Mouse (Mus musculus) midbrain, embryonic 12.5 days (tissue): Measurements from ENCODE around the gene Pacs2. TPM values are rescaled to one million over a fixed set of nuclear protein-coding genes. Genes with fewer than 3 reads are reported as not detected.

Experiments used
- ATAC-seq: fragments of 200-750 bp; cut with Nextera tagmentation; 2 replicates; pipeline ENCODE4 v1.8.0; 2017; ENCODE audit warnings: low read depth, moderate TSS enrichment, moderate library complexity; ENCODE audit not compliant: low FRiP score
- H3K27ac ChIP-seq: fragments of 300-500 bp; sonication (generic); replicated peaks from 2 replicates; pipeline ENCODE4 v1.5.1; 2016; ENCODE audit warnings: mild to moderate bottlenecking
- H3K27me3 ChIP-seq: fragments of 300-500 bp; sonication (generic); 2 replicates; pipeline ENCODE4 v1.6.1; 2016; ENCODE audit warnings: mild to moderate bottlenecking
- H3K36me3 ChIP-seq: fragments of 300-500 bp; sonication (generic); 2 replicates; pipeline ENCODE4 v1.6.1; 2016
- H3K4me1 ChIP-seq: fragments of 300-500 bp; sonication (generic); 2 replicates; pipeline ENCODE4 v1.6.1; 2016
- H3K4me2 ChIP-seq: fragments of 300-500 bp; sonication (generic); replicated peaks from 2 replicates; pipeline ENCODE4 v1.6.1; 2016; ENCODE audit warnings: mild to moderate bottlenecking, moderate library complexity
- H3K4me3 ChIP-seq: fragments of 300-500 bp; sonication (generic); 2 replicates; pipeline ENCODE4 v1.5.1; 2016; ENCODE audit warnings: mild to moderate bottlenecking
- H3K9ac ChIP-seq: fragments of 300-500 bp; sonication (generic); replicated peaks from 2 replicates; pipeline ENCODE4 v1.6.1; 2016; ENCODE audit warnings: mild to moderate bottlenecking, moderate library complexity
- H3K9me3 ChIP-seq: fragments of 300-500 bp; sonication (generic); 2 replicates; pipeline ENCODE4 v1.6.1; 2016; ENCODE audit warnings: mild to moderate bottlenecking
- WGBS: fragments of 180-500 bp; shearing (Covaris S2); methylation state at CpG from one replicate; pipeline ENCODE4 v1.1.7; 2016; 5-methylcytosine and 5-hydroxymethylcytosine counted together
- polyA plus RNA-seq: library from polyadenylated mRNA; unstranded; fragments of >200 nt; fragmentation: Nextera tagmentation; extraction: Ambion mirVana; gene quantifications from 2 replicates; pipeline ENCODE4 v1.2.1, GENCODE M21; 2016

The Pacs2 gene
- polyA plus RNA-seq, 1 experiment from 2014 or later, result 29.9 TPM

- no peak for ATAC-seq
- Histone ChIP-seq H3K27ac (no peak overlapping the region), H3K9ac (no peak overlapping the region), H3K36me3 (peaks cover 50% of the 10 kb centered on the region), H3K9me3 (no peaks in the 10 kb centered on the region), H3K4me1 (peaks cover 13% of the 10 kb centered on the region), H3K27me3 (no peaks in the 10 kb centered on the region), H3K4me3 (no peak overlapping the region), H3K4me2 (no peak overlapping the region)
- WGBS, result 84% methylated on average over 4 of the region's 4 CpGs
Observed at GRCm38 (mm10) chr12:112994153-112994552, 20.2 kb upstream of the Pacs2 start.

- Histone ChIP-seq H3K36me3 (peaks cover 21% of the 10 kb centered on the region; the same call in 1 of the 2 replicates), H3K4me3 (peak overlapping the region; percentile 63), H3K27me3 (no peaks in the 10 kb centered on the region), H3K9me3 (no peaks in the 10 kb centered on the region), H3K27ac (peak overlapping the region; percentile 92), H3K4me1 (peaks cover 24% of the 10 kb centered on the region), H3K9ac (peak overlapping the region; percentile 78), H3K4me2 (peak overlapping the region; percentile 75)
- WGBS, result 2% methylated on average over 56 of the region's 56 CpGs
- no peak for ATAC-seq
Observed at GRCm38 (mm10) chr12:112999569-113000293, 14.6 kb upstream of the Pacs2 start.

GRCm38 (mm10) chr12:113000294-113001132 is 13.8 kb upstream of the Pacs2 start, which contains the start of gene Brf1:
Gene Brf1 (minus strand): TSS chr12:113000704.
- Histone ChIP-seq H3K9ac (peak within 1 kb of the TSS; percentile 78), H3K27me3 (no peaks in the 10 kb centered on the region), H3K4me2 (peak within 1 kb of the TSS; percentile 75), H3K36me3 (peaks cover 20% of the 10 kb centered on the region; the same call in 1 of the 2 replicates), H3K4me3 (peak within 1 kb of the TSS; percentile 63), H3K9me3 (no peaks in the 10 kb centered on the region), H3K4me1 (peaks cover 24% of the 10 kb centered on the region), H3K27ac (peak within 1 kb of the TSS; percentile 92)
- peak; percentile 98 for ATAC-seq
- WGBS, result under 1% methylated on average over 96 of the region's 96 CpGs

- Histone ChIP-seq H3K27me3 (no peaks in the 10 kb centered on the region), H3K4me3 (peak overlapping the region; percentile 63), H3K4me1 (peaks cover 24% of the 10 kb centered on the region), H3K9ac (peak overlapping the region; percentile 59), H3K36me3 (peaks cover 14% of the 10 kb centered on the region; the same call in 1 of the 2 replicates), H3K27ac (peak overlapping the region; percentile 92), H3K9me3 (no peaks in the 10 kb centered on the region), H3K4me2 (peak overlapping the region; percentile 75)
- ATAC-seq, result no peak
- 4% methylated on average over 5 of the region's 5 CpGs for WGBS
Observed at GRCm38 (mm10) chr12:113001133-113001474, 13.2 kb upstream of the Pacs2 start.

- H3K4me1 ChIP-seq, result peaks cover 24% of the 10 kb centered on the region
- H3K4me3 ChIP-seq, result no peak overlapping the region
- H3K9ac ChIP-seq, result no peak overlapping the region
- WGBS, result 46% methylated on average over 2 of the region's 2 CpGs
- H3K4me2 ChIP-seq, result no peak overlapping the region
- H3K27me3 ChIP-seq, result no peaks in the 10 kb centered on the region
- ATAC-seq, result no peak
- no peak overlapping the region for H3K27ac ChIP-seq
- H3K36me3 ChIP-seq, result no peaks in the 10 kb centered on the region
- no peaks in the 10 kb centered on the region for H3K9me3 ChIP-seq
Observed at GRCm38 (mm10) chr12:113002667-113003066, 11.6 kb upstream of the Pacs2 start.

- H3K4me1 ChIP-seq, result peaks cover 13% of the 10 kb centered on the region
- no peak overlapping the region for H3K9ac ChIP-seq
- 77% methylated on average over 8 of the region's 8 CpGs for WGBS
- H3K4me2 ChIP-seq, result no peak overlapping the region
- no peak for ATAC-seq
- H3K27ac ChIP-seq, result no peak overlapping the region
- no peak overlapping the region for H3K4me3 ChIP-seq
- H3K27me3 ChIP-seq, result no peaks in the 10 kb centered on the region
- no peaks in the 10 kb centered on the region for H3K36me3 ChIP-seq
- H3K9me3 ChIP-seq, result no peaks in the 10 kb centered on the region
Observed at GRCm38 (mm10) chr12:113004011-113004410, 10.3 kb upstream of the Pacs2 start.

- peaks cover 8% of the 10 kb centered on the region for H3K4me1 ChIP-seq
- no peaks in the 10 kb centered on the region for H3K27me3 ChIP-seq
- H3K4me2 ChIP-seq, result no peak overlapping the region
- H3K9ac ChIP-seq, result no peak overlapping the region
- H3K4me3 ChIP-seq, result no peak overlapping the region
- no peaks in the 10 kb centered on the region for H3K36me3 ChIP-seq
- no peaks in the 10 kb centered on the region for H3K9me3 ChIP-seq
- no peak overlapping the region for H3K27ac ChIP-seq
- WGBS, result 30% methylated on average over 4 of the region's 4 CpGs
- no peak for ATAC-seq
Observed at GRCm38 (mm10) chr12:113004993-113005392, 9.3 kb upstream of the Pacs2 start.

- no peak for ATAC-seq
- Histone ChIP-seq H3K27ac (no peak overlapping the region), H3K4me3 (no peak overlapping the region), H3K4me2 (no peak overlapping the region), H3K27me3 (no peaks in the 10 kb centered on the region), H3K9ac (no peak overlapping the region), H3K36me3 (no peaks in the 10 kb centered on the region), H3K4me1 (peaks cover 30% of the 10 kb centered on the region), H3K9me3 (no peaks in the 10 kb centered on the region)
- 91% methylated on average over 6 of the region's 6 CpGs for WGBS
Observed at GRCm38 (mm10) chr12:113011702-113012360, 2.5 kb upstream of the Pacs2 start.

- 89% methylated on average over 5 of the region's 5 CpGs for WGBS
- Histone ChIP-seq H3K4me2 (no peak overlapping the region), H3K27ac (no peak overlapping the region), H3K9me3 (no peaks in the 10 kb centered on the region), H3K4me1 (peaks cover 35% of the 10 kb centered on the region), H3K9ac (no peak overlapping the region), H3K36me3 (no peaks in the 10 kb centered on the region), H3K4me3 (no peak overlapping the region), H3K27me3 (no peaks in the 10 kb centered on the region)
- no peak for ATAC-seq
Observed at GRCm38 (mm10) chr12:113012443-113012842, 1.9 kb upstream of the Pacs2 start.

- peaks cover 39% of the 10 kb centered on the region for H3K4me1 ChIP-seq
- H3K27ac ChIP-seq, result peak overlapping the region; percentile 92
- peak overlapping the region; percentile 71 for H3K9ac ChIP-seq
- no peak for ATAC-seq
- no peaks in the 10 kb centered on the region for H3K27me3 ChIP-seq
- H3K36me3 ChIP-seq, result no peaks in the 10 kb centered on the region
- peak overlapping the region; percentile 93; the same call in 1 of the 2 replicates for H3K4me3 ChIP-seq
- WGBS, result 53% methylated on average over 3 of the region's 3 CpGs
- H3K9me3 ChIP-seq, result no peaks in the 10 kb centered on the region
- peak overlapping the region; percentile 59 for H3K4me2 ChIP-seq
Observed at GRCm38 (mm10) chr12:113013021-113013491, 1.3 kb upstream of the Pacs2 start.

- Histone ChIP-seq H3K27ac (peak overlapping the region; percentile 78), H3K9ac (peak overlapping the region; percentile 95), H3K4me3 (peak overlapping the region; percentile 93), H3K4me1 (peaks cover 39% of the 10 kb centered on the region), H3K4me2 (peak overlapping the region; percentile 88), H3K27me3 (no peaks in the 10 kb centered on the region), H3K9me3 (no peaks in the 10 kb centered on the region), H3K36me3 (no peaks in the 10 kb centered on the region)
- WGBS, result 1% methylated on average over 59 of the region's 64 CpGs
- ATAC-seq, result peak; percentile 20; the same call in 1 of the 2 replicates
Observed at GRCm38 (mm10) chr12:113014561-113015556, 551 bp downstream of the Pacs2 start.
